Mouse (Mus musculus) T-helper 2 cell (primary cell): ENCODE measurements at regions not wholly inside any gene's neighbourhood (a gene's known extent, or its start where the extent isn't known, plus 50 kb on each side); places are given as distances from the start of the nearest gene placed in this dataset.

Experiments
- in situ Hi-C: fragments of 300-600 bp; cut with MboI, MseI; formaldehyde crosslinking; loops from one replicate; pipeline ENCODE4 v1.15.1; 2025; ENCODE audit warnings: high pct_unique_total_duplicates

DNA sequence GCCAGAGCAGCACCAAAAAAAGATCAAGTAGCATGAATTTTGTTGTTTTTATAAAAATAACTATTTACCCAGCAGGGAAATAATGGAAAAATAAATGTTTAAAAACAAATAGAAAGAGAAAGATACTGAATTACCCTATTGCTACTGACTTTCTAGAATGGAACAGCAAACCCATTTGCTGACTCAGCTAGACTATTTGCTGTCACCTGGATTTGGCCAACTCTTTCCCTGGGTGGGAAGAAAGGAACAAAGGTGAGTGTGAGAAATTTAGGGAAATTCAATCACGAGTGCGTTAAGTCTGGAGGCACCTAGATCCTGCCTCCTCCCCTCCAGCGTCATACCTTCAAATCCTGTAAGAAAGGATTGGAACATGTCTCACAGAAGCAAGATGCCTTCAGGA is 110.2 kb downstream of the Tmsb4x start:
- in situ Hi-C loops: loop anchor here (25.0 kb wide), 1 partner anchor 1563 kb away; the partner anchor contains the start of gene Msl3

DNA sequence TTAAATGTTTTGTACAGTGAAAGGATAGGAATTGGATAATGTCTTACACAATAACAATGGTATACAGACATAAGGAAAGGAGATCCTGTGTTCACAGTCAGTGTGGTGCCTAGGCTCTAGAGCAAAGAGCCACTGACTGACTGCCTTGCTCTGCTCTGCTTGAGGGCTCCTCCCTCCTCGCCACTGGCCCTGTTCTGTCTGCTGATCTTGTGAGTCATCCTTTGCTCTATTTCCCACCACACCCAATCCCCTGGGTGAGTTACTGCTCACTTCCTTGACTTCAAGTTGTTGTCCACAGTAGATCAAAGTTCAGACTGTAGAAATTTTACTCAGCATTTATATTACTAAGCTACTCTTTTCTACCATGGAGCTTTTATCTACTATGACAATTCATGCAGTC is 117.3 kb downstream of the Tmsb4x start:
- in situ Hi-C loops: loop anchor here (25.0 kb wide), 1 partner anchor 1570 kb away; the partner anchor contains the start of gene Msl3

DNA sequence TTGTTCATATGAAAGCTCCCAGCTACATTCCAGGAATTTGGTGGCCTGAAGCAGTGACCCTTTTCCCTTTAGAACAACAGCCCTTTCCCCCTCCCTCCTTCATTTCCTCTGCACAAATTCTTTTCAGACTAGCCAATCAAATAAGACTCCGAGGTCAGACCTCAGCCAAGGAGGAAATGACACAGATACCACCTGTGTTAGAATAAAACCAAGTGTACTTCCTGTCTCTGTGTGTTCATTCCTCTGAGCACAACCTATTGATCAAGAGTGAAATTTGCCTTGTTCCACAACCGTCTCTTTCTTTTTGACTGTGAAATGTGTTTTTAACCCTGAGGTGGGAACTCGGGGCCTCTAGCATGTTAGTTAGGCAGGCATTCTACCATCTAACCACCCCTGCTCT is 120.2 kb downstream of the Tmsb4x start:
- in situ Hi-C loops: loop anchor here (25.0 kb wide), 1 partner anchor 1573 kb away; the partner anchor contains the start of gene Msl3

DNA sequence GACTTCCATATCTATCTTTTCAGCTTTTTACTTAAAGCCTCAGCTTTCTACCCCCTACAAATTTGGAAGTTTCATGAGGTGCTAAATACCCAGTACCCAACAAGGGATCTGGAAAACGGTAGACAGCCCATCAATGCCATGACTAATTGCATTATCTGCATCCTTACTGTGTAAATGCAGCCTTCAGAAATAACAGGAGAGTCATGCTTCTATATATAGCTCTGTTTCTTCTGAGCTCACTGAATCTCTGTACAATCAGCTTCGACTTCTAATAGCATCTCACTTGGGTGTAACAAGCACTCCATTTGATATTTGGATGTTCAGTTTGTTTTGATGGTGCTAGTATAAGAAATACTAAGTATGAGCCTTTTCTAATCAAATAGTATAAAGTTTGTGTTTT is 120.7 kb downstream of the Tmsb4x start:
- in situ Hi-C loops: loop anchor here (25.0 kb wide), 1 partner anchor 1574 kb away; the partner anchor contains the start of gene Msl3

DNA sequence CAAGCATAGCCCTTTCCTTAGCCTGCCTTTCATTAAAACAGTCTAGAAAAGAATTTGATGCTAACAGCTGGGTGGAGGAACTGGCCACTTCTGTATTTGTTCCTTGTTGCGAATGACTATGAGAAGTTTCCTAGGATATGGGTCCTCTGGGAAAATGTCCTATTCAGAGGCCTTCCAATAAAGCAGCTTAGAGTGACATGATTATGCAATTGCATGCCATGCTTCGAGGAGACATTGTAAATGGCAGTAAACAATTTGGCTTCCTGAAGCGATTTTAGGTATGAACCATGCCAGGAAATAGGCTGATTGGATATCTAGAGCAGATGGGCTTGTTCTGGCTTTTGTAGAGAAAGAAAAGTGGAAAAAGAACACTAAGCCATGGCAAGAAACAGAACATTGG is 128.3 kb downstream of the Tmsb4x start:
- in situ Hi-C loops: loop anchor here (25.0 kb wide), 1 partner anchor 1581 kb away; the partner anchor contains the start of gene Msl3

DNA sequence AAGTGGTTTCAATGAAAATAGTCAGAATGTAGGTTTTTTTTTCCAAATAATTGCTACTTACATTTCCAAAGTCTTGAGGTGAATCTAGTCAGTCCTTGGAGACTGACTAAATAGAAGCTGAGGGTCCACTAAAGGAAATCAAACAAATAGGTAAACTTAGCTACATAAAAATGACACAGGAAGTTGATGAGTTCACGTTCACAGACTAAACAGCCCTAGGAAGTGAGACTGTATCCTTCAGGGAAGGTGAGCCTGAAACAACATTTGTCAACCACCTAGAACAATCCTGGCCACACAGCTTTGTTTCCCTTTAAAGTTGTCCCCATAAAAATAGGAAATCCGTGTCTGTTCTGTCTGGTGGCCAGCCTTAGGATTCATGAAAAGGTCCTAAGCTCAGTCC is 140.0 kb downstream of the Tmsb4x start:
- in situ Hi-C loops: no loop called here

DNA sequence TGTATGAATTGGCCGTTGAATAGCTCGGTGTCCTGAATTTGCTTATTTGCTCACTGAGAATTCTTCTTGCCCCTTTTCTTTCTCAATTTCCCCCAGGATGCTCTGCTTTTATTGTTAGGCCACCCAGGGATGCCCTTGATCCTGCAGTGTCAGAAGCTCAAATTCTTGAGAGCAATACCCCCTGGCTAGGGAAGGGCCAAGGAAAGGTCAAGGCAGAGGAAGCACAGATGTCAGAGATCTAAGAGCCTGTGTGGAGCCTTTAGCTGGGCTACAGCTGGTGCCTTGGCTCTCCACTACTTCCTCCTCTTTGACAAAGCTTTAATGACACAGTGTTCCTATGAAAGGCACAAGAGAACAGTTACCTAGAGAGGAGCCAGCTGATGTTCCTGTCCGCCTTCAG is 141.2 kb downstream of the Tmsb4x start:
- in situ Hi-C loops: no loop called here

DNA sequence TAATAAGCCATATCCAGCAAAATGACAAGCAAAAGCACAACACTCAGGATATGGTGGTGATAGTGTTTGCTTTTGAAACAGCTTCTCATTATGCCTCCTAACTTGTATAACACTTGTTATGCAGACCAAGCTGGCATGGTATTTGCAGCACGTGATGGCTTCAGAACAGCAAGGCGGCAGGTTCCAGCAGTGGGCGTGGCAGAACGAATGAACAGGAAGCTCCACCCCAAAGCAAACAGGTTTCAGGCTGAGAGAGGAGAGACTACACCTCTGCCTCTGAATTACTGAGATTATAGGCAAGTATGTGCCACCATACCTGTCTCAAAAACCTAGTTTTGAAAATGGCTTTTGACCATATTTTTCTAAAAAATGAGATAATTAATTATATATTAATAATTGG is 145.2 kb downstream of the Tmsb4x start:
- in situ Hi-C loops: no loop called here

DNA sequence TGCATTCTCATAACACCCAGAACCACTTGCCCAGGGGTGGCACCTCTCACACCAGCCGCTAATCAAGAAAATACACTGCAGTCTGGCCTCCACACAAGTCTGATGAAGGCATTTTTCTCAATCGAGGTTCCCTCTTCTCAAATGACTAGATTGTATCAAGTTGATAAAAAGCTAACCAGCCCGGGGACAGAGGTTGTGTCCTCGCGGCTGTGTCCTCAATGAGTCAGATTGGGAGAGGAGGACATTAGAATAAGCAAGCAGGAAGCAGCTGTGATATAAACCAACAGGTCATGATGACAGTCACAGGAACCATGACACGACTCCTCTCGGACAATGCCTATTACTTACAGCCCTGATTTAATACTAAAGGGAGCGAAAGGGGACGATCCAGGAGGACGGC is 156.7 kb downstream of the Tmsb4x start:
- in situ Hi-C loops: no loop called here

DNA sequence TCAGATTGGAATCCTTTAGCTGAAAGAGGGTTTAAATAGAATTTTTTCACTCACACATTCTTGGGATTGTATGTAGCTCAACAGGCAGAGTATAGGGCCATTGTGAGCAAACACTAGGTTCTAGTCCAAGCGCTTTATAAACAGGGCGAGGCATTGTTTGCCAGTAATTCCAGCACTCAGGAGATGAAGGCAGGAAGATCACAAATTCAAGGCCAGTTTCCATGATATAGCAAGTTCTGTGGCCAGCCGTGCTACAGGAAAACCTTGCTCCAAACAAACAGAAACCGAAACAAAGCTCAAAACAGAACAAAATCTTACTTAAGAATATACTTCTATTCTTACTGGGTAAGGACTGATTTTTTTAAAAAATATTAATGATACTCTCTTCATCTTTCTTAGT is 159.0 kb downstream of the Tmsb4x start:
- in situ Hi-C loops: no loop called here

DNA sequence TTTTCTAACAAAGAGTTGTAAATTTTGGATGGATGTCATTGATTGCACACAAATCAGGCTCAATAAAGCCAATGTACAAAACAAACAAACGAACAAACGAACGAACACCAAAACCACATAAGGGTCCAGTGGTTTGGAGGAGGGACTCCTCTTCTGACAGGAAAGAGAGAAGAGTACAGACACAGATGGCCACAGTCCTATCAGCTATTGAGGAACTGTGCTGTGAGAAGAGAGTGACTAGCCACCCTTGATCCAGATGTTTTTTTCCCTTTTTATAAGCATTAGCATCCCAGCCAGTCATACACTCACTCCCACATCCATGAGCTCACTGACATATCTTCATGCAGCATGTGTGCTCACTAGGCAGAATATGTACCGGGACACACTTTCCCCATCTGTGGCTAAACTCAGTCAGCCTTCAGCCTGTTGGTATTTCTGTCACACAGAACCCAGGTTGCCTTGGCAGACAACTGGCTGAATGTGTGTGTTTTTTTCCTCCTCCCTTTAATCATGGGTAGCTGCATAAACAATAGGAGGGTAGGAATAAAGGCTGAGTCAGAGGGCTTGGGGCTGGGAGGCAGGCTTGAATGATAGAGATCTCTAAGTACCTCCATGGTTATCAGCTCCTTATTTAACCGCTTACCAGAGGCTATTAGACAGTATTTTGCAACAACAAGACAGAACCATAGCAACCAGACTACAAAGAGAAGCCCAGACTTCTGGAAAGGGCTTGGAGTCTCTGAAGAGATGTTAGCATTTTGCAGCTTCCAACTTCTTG is 159.7 kb downstream of the Tmsb4x start:
- in situ Hi-C loops: no loop called here

DNA sequence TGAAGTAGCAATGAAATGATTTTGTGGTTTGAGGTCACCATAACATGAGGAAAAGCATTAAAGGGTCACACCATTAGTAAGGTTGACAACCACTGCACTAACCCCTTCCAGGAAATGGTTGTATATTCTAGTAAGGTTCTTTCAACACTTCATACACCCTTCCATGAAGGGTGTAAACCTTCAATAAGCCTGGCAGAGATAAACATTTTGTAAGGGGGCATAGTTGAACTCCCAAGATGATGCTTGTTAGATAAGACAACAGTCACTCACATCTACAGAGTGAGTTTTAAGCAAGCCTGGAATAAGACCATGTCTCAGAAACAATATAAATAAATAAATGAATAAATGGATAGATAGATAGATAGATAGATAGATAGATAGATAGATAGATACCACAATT is 171.1 kb downstream of the Tmsb4x start:
- in situ Hi-C loops: no loop called here

DNA sequence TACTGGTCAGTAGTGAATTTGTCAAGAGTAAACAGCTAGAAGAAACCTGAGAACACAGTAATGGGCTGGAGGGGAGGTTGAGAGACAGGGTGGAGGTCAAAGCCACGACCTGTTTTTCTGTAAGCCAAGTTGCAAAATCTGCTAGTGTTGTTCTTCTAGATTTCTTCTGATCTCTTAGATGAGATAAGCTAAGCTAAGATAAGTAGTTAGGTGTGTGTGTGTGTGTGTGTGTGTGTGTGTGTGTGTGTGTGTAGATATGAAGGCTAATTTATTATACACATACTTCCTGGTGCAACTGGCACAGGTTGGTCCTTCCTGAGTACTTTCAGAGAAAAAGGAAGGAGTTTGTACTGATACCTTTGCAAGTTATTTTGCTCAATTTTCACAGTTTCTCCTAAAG is 172.8 kb downstream of the Tmsb4x start:
- in situ Hi-C loops: no loop called here

DNA sequence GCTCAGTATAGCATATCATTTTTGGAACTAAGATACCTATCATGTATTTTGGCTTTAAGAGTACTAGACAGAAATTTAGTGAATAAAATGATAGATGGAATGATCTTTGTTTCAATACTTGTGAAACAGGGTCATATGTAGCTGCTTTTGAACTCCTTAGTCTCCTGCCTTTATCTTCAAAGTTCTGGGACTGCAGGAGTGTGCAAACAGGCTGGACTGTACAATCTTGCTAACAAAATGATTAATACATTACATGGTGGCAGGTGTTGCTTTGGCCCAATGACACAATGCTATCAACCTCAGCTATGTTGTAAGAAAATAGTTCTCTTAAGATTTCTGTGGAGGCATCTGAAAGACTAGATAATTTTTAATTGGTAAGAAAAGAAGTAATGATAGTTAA is 173.5 kb downstream of the Tmsb4x start:
- in situ Hi-C loops: no loop called here

DNA sequence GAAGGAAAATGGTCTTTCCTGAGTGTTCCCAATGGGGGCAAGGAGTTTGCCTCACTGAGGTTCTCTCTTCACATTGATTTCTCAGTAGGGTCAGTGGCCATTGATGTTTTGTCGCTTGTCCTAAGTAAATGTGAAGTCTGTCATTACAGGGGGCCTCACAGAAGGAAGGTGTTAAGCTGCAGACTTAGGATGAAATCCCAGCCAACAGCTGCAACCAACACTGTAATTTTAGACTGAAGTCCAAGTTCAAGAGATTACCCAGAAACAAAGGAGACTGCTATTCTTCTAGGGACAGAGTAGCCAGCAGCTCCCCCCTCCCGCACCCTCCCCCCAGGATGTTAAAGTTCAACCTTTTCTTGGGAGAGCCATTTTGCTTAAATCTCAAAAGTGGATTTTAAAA is 176.0 kb downstream of the Tmsb4x start:
- in situ Hi-C loops: no loop called here

DNA sequence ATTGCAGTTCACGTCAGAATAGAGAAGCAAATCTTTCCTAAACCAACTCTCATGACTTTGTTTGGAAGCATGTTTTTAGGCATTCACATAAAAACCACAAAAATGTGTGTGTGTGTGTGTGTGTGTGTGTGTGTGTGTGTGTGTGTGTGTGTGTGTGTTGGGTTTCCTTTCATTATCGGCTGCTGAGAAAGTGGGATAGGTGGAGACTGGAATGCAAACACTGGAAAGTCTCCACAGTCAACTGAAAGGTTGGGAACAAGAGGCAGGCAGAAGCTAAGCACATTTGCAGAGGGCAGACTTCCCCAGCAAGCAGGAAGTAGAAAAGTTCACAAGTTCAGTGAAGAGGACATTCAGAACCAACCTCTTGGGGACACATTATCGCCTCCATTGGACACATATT is 176.5 kb downstream of the Tmsb4x start:
- in situ Hi-C loops: no loop called here

DNA sequence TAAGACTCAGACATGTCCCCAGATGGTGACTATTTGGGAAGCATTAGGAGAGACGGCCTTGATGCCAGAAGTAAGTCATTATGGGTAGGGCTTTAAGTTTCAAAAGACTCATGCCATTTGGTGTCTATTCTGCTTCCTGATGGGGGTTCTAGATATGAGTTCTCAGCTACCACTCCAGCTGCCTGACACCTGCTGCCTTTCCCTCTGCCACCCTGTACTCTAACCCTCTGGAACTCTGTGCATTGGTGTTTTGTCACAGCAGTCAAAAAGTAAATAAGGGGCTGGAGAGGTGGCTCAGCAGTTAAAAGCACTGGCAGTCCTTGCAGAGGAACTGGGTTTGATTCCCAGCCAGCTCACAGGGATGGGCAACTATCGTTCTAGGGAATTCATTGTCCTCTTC is 177.6 kb downstream of the Tmsb4x start:
- in situ Hi-C loops: no loop called here

DNA sequence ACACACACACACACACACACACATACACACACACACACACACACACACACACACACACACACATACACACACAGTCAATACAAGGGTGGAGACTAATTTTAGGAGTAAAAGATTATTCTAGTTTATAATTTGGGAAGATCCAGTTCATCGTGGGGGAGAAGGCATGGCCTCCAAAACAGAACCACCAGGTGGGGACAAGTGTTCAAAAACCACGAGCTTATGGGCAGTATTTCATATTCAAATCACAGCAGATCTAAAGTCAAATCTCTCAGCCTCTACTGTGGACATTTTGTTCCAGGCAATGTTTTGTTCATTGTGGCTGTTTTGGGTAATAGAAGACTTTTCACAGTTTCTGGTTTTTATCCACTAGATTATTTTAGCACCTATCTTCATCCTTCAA is 193.5 kb downstream of the Tmsb4x start:
- in situ Hi-C loops: no loop called here

DNA sequence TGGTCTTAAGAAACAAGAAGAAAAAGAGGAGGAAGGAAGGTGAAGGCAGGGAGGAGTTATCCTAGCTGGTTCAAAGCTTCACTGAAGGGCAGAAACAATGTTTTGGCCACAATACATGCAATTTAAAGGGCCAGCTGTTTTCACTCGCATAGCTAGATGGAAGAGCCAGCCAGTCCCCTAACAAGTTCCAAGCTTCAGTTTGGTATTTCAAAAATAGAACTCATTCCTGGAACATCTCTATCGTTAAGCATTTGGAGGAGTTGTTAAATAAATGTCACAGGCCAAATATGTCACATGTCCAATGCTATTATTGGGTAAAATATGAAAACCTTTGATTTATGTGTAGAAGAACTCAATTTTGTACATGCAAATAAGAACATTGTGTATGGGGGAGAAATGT is 194.8 kb downstream of the Tmsb4x start:
- in situ Hi-C loops: no loop called here

DNA sequence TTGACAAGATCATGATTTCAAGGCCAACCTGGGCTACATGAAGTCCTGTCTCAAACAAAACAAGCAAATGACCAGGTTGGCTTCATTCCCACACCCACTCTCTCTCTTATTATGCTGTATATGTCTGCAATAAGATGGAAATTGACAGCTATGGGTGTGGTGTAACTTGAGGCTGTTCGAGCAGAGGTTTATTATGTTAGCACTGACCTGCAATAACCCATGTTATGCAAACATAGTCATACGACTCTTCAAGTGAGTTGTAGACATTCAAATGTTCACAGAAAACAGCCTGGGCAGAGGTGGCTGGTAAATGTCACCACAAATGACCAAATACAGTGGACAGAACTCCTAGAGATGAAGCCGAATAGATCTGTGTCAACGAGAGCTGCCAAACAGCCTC is 196.2 kb downstream of the Tmsb4x start:
- in situ Hi-C loops: no loop called here

DNA sequence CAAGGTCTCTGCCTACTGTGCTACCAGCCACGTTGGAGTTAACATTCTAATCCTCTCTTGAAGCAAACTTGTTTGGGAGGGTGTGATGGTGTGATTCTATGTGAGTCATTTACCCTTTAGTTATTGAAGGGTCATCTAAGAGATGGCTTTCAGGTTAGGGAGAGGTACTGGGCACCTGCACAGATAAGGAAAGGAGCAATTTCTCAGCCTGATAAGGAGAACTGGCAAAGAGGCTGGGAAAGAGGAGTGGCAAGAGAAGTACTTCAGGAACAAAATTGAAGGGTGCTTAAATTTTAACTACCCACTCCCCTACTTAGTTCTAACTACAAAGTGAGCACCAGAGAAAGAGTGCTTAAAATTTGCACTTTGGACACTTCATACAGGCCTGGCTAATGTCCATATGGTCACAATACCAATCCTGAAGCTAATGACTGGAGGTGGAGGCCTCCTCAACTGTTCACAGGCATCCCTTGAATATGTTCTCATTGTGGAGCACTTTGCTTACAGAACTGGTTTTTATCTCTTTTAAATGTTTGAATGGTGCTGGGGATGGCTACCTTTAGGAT is 197.1 kb downstream of the Tmsb4x start:
- in situ Hi-C loops: no loop called here

DNA sequence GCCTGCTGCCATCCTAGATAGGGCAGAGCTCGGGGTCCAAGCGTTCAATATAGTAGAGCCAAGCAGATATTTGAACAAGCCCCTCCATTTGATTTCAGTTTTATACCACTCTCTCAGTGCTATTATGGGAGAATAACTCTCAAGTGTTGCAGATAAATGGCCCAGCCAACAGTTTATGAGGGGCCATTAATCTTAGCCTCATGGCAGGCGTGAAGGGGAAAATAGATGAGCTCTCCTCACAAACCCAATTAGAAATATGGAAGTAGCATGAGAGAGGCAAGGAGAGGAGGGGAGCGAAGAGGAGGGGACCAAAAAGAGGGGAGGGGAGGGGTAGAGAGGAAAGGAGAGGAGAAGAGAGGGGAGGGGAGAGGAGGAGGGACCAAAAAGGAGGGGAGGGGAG is 213.3 kb downstream of the Tmsb4x start:
- in situ Hi-C loops: no loop called here

DNA sequence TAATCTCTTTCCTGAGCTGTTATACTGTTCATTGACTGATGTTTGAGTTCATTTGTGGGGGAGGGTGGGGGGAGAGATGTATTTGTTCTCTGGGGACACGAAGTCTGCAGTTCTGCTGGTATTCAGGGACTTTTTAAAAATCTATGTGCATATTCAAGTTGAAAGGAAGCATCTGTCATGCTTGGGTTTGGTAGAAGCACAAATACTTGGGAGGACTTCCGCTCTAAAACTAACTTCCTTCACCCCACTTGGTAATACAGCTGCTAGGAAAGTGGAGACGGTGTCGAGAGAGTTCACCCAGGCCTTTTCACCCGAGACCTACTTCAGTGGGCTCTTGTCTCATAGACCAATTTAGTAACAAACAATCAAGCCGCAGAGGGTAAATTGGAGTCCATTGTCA is 228.1 kb downstream of the Tmsb4x start:
- in situ Hi-C loops: no loop called here
